Mouse (Mus musculus): Measurements from ENCODE around the gene Pskh1.

DNA sequence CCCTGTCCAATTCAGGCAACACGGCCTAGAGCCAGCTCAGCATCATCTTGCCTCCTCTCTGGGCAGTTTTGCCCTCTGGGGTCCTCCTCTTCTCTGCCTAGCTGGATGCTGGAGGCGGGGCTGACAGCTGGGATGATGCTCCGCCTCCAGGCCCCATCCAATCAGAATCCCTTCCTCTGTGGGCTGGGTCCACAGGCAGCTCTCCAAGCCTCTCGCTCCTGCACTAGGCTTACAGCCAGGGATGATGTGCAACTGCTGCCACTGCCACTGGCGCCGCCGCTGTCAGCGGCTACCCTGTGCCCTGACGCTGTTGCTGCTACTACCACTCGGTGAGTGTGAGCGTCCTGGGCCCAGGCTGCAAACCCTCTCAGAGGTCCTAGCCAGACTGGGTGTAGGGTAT, 6.9 kb upstream of the Pskh1 start, which contains the start of gene Nrn1l:
- no peak for TF ChIP-seq CTCF (conservative IDR thresholded peaks at IDR 0.05; ENCODE audit: low read length)
- TF ChIP-seq POU5F1 (IDR thresholded peaks at IDR 0.05; ENCODE audit: borderline replicate concordance, low read length) = no peak
